Mouse (Mus musculus) lung, embryonic 16.5 days (tissue): Measurements from ENCODE around the gene Pgm3. TPM values are rescaled to one million over a fixed set of nuclear protein-coding genes. Genes with fewer than 3 reads are reported as not detected.

ENCODE experiments used
- ATAC-seq: fragments of 200-750 bp; cut with Nextera tagmentation; 2 replicates; pipeline ENCODE4 v1.8.0; 2017; ENCODE audit warnings: low read depth, mild to moderate bottlenecking, moderate library complexity
- H3K27ac ChIP-seq: fragments of 300-500 bp; sonication (generic); 2 replicates; pipeline ENCODE4 v1.5.1; 2014; ENCODE audit warnings: mild to moderate bottlenecking, control low read depth, low read length
- H3K27me3 ChIP-seq: fragments of 300-500 bp; sonication (generic); 2 replicates; pipeline ENCODE4 v1.6.1; 2014; ENCODE audit warnings: low read depth, low read length, mixed read lengths; ENCODE audit not compliant: control insufficient read depth, insufficient read depth
- H3K36me3 ChIP-seq: fragments of 300-500 bp; sonication (generic); 2 replicates; pipeline ENCODE4 v1.6.1; 2014; ENCODE audit warnings: low read length; ENCODE audit not compliant: control insufficient read depth, insufficient read depth
- H3K4me1 ChIP-seq: fragments of 300-500 bp; sonication (generic); replicated peaks from 2 replicates; pipeline ENCODE4 v1.6.1; 2014; ENCODE audit warnings: low read length, mixed read lengths; ENCODE audit not compliant: control insufficient read depth, insufficient read depth
- H3K4me2 ChIP-seq: fragments of 300-500 bp; sonication (generic); 2 replicates; pipeline ENCODE4 v1.6.1; 2014; ENCODE audit warnings: low read depth, low read length, control low read depth
- H3K4me3 ChIP-seq: fragments of 300-500 bp; sonication (generic); 2 replicates; pipeline ENCODE4 v1.5.1; 2014; ENCODE audit warnings: mild to moderate bottlenecking, low read length, control low read depth
- H3K9ac ChIP-seq: fragments of 300-500 bp; sonication (generic); 2 replicates; pipeline ENCODE4 v1.6.1; 2014; ENCODE audit warnings: low read length, control low read depth
- H3K9me3 ChIP-seq: fragments of 300-500 bp; sonication (generic); 2 replicates; pipeline ENCODE4 v1.6.1; 2016; ENCODE audit warnings: low read length; ENCODE audit not compliant: control insufficient read depth
- WGBS: fragments of 180-500 bp; shearing (Covaris S2); extraction: QIAGEN DNeasy Blood & Tissue Kit; methylation state at CpG from one replicate; pipeline ENCODE4 v1.1.7; 2014; 5-methylcytosine and 5-hydroxymethylcytosine counted together
- polyA plus RNA-seq: library from polyadenylated mRNA; unstranded; fragments of >200 nt; fragmentation: Nextera tagmentation; extraction: Ambion mirVana; gene quantifications from 2 replicates; pipeline ENCODE4 v1.2.1, GENCODE M21; 2015

Pgm3 gene
- polyA plus RNA-seq, 1 experiment from 2014 or later: 41.1 TPM

- 88% methylated on average over 3 of the region's 3 CpGs for WGBS
- H3K4me2 ChIP-seq: no peak overlapping the region
- H3K9ac ChIP-seq: no peak overlapping the region
- H3K27me3 ChIP-seq: no peaks in the 10 kb centered on the region
- H3K4me3 ChIP-seq: no peak overlapping the region
- ATAC-seq: no peak
- no peak overlapping the region for H3K27ac ChIP-seq
- no peaks in the 10 kb centered on the region for H3K4me1 ChIP-seq
- H3K9me3 ChIP-seq: no peaks in the 10 kb centered on the region
- peaks cover 19% of the 10 kb centered on the region for H3K36me3 ChIP-seq
Measured at GRCm38 (mm10) chr9:86543451-86543850, 28.2 kb downstream of the Pgm3 start.

- Histone ChIP-seq H3K27me3 (no peaks in the 10 kb centered on the region), H3K4me1 (no peaks in the 10 kb centered on the region), H3K36me3 (peaks cover 8% of the 10 kb centered on the region), H3K9ac (no peak overlapping the region), H3K4me2 (no peak overlapping the region), H3K9me3 (no peaks in the 10 kb centered on the region), H3K4me3 (no peak overlapping the region), H3K27ac (no peak overlapping the region)
- no peak for ATAC-seq
- WGBS: 75% methylated on average over 5 of the region's 5 CpGs
Measured at GRCm38 (mm10) chr9:86534071-86534470, 37.6 kb downstream of the Pgm3 start.

GRCm38 (mm10) chr9:86525600-86525999 is 46.0 kb downstream of the Pgm3 start:
- Histone ChIP-seq H3K27me3 (no peaks in the 10 kb centered on the region), H3K9ac (no peak overlapping the region), H3K27ac (no peak overlapping the region), H3K9me3 (no peaks in the 10 kb centered on the region), H3K36me3 (peaks cover 15% of the 10 kb centered on the region), H3K4me3 (no peak overlapping the region), H3K4me2 (no peak overlapping the region), H3K4me1 (no peaks in the 10 kb centered on the region)
- WGBS: 34% methylated on average over 2 of the region's 2 CpGs
- ATAC-seq: no peak

- Histone ChIP-seq H3K9ac (no peak overlapping the region), H3K27me3 (no peaks in the 10 kb centered on the region), H3K9me3 (no peaks in the 10 kb centered on the region), H3K4me2 (no peak overlapping the region), H3K27ac (no peak overlapping the region), H3K4me1 (no peaks in the 10 kb centered on the region), H3K36me3 (peaks cover 17% of the 10 kb centered on the region), H3K4me3 (no peak overlapping the region)
- no peak for ATAC-seq
Measured at GRCm38 (mm10) chr9:86522335-86522734, 49.3 kb downstream of the Pgm3 start.

- H3K27me3 ChIP-seq: no peaks in the 10 kb centered on the region
- H3K9ac ChIP-seq: no peak overlapping the region
- H3K27ac ChIP-seq: no peak overlapping the region
- no peaks in the 10 kb centered on the region for H3K4me1 ChIP-seq
- no peak for ATAC-seq
- H3K4me3 ChIP-seq: no peak overlapping the region
- no peak overlapping the region for H3K4me2 ChIP-seq
- H3K9me3 ChIP-seq: no peaks in the 10 kb centered on the region
- WGBS: 89% methylated on average over 4 of the region's 4 CpGs
- H3K36me3 ChIP-seq: peaks cover 15% of the 10 kb centered on the region
Measured at GRCm38 (mm10) chr9:86514798-86515197, 56.8 kb downstream of the Pgm3 start.

GRCm38 (mm10) chr9:86514390-86514789 is 57.3 kb downstream of the Pgm3 start:
- H3K27ac ChIP-seq: no peak overlapping the region
- no peak for ATAC-seq
- peaks cover 15% of the 10 kb centered on the region for H3K36me3 ChIP-seq
- H3K4me2 ChIP-seq: no peak overlapping the region
- WGBS: 74% methylated on average over 3 of the region's 3 CpGs
- no peaks in the 10 kb centered on the region for H3K4me1 ChIP-seq
- H3K9me3 ChIP-seq: no peaks in the 10 kb centered on the region
- no peak overlapping the region for H3K9ac ChIP-seq
- no peak overlapping the region for H3K4me3 ChIP-seq
- H3K27me3 ChIP-seq: no peaks in the 10 kb centered on the region

GRCm38 (mm10) chr9:86513733-86514132 is 57.9 kb downstream of the Pgm3 start:
- Histone ChIP-seq H3K27ac (no peak overlapping the region), H3K36me3 (peaks cover 15% of the 10 kb centered on the region), H3K27me3 (no peaks in the 10 kb centered on the region), H3K4me2 (no peak overlapping the region), H3K9me3 (no peaks in the 10 kb centered on the region), H3K4me3 (no peak overlapping the region), H3K4me1 (no peaks in the 10 kb centered on the region), H3K9ac (no peak overlapping the region)
- no peak; the same call in 1 of the 2 replicates for ATAC-seq
- WGBS: 82% methylated on average over 5 of the region's 5 CpGs

GRCm38 (mm10) chr9:86507437-86507836 is 64.2 kb downstream of the Pgm3 start:
- 0 out of 2 replicates have a peak, but pooled peaks cover 3% of the 10 kb centered on the region for H3K36me3 ChIP-seq
- no peak overlapping the region for H3K4me2 ChIP-seq
- no peak overlapping the region for H3K4me3 ChIP-seq
- H3K27me3 ChIP-seq: no peaks in the 10 kb centered on the region
- no peak overlapping the region for H3K9ac ChIP-seq
- no peaks in the 10 kb centered on the region for H3K9me3 ChIP-seq
- WGBS: 83% methylated on average over 4 of the region's 4 CpGs
- no peaks in the 10 kb centered on the region for H3K4me1 ChIP-seq
- no peak for ATAC-seq
- H3K27ac ChIP-seq: no peak overlapping the region
